Mouse (Mus musculus) erythroblast, embryonic 14.5 days (primary cell): ENCODE data around the gene Aste1.

Experiments
- GATA1 ChIP-seq: IDR thresholded peaks from 2 replicates; pipeline ENCODE4 v1.6.1; 2012; ENCODE audit warnings: low read length, inconsistent platforms, mixed read lengths
- TAL1 ChIP-seq: IDR thresholded peaks from 3 replicates; pipeline ENCODE4 v1.6.1; 2012; ENCODE audit warnings: low read length, inconsistent platforms, mixed read lengths

GRCm38 (mm10) chr9:105408549-105408948, 13.4 kb downstream of the Aste1 start:
- TF ChIP-seq GATA1 (no peak), TAL1 (no peak)
